Mouse (Mus musculus): Measurements from ENCODE around the gene Psg20.
"Not testable (repeated sequence)": the region's sequence is repeated elsewhere in the genome, so short reads cannot be mapped to it uniquely, and the experiment has no call there.

Gene Psg20

DNA sequence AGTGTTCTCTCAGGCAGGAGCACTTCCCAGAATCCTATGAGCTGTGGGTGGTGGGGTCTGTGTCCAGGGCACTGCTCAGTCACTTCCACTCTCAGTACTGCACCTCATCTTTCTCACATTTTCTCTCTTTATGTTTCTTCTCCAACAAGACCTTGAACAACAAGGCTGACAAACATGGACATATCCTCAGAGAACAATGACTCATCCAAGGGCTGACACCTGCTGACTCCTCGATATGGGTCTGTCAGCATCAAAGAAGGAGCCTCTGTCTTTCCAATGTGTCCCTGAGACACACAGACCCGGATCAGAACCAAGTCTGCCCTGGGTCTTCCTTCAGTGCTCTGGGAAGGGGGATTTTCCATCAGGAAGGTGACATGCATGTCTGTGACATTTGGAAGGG, at the start of gene Psg20:
TSS of gene Psg20 (minus strand) at position 101 of the 400 bp plus-strand sequence.
- no peak for DNase-seq (ENCODE audit: low spot score)

DNA sequence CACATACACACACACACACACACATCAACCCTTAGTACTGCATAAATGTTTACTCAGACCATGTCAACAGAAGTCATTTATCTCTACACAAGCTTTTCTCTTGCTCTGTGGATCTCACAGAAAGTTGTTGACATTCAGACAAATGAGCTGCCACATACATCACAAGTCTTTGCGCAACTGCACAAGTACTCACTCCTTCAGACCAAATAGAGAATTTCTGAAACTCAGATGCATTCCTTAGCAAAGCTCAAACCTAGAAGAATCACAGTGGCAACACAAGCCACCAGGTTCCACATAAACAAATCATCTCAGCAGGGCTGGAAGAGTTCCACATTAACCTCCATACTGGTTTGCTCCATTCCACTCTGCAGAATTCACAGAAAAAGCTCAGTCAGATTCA, 48.5 kb upstream of the Psg20 start:
- DNase-seq (ENCODE audit: low spot score): no peak

DNA sequence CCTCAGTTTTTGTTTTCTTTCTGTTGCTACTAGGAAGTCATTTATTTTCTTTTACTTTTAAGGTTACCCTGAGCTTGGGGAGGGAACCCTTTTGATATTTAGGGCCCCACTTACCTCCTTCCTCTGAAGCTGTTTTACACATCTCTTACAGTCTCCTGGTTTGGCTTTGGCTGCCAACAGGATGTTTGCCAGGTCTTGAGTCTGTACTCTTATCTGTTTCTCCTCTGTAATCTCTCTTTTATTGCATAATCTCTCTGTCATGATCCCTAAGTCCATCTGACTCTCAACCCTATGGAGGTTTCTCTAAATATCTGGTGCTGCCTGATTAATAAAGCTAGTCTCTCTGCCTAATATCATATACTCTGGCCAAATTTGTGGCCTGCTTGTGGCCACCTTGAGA, 47.1 kb upstream of the Psg20 start:
- no peak for DNase-seq (ENCODE audit: low spot score)

DNA sequence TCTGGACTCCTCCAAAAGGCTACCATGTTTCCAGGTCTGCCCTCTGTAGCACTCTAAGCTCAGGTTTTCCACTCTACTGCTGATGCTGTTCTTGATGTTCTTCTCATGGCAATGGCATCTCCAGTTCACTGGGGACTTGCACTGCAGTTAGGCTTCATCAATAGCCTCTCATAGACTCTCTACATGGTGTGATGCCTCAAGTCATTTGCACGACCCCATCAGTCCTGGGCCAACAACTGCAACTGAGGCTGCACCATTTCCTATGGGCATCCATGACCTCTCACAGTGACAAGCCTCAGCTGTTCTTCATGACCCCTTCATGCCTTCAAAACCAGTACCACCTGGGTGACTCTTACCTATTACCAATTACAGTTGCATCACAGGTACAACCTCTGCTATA, 42.4 kb upstream of the Psg20 start:
- no peak for DNase-seq (ENCODE audit: low spot score)

DNA sequence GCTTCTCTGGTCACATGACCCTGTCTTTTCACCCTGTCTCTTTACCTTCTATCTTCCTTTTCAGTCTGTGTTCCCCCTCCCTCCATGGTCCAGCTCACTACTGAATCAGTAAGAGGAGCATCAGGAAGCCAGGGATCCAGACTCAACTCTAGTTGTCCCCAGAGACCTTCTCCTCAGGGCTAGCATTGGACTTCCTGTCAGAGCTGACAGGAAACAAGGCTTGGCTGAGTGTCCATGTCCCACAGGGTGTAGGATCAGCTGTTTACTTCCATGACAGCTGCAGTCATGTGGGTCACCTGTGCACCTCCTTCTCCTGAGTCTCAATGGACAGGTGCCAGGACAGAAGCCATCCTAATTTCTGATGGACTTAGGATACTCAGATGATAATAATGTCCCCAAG, 39.9 kb upstream of the Psg20 start:
- DNase-seq (ENCODE audit: low spot score): not testable (repeated sequence)

DNA sequence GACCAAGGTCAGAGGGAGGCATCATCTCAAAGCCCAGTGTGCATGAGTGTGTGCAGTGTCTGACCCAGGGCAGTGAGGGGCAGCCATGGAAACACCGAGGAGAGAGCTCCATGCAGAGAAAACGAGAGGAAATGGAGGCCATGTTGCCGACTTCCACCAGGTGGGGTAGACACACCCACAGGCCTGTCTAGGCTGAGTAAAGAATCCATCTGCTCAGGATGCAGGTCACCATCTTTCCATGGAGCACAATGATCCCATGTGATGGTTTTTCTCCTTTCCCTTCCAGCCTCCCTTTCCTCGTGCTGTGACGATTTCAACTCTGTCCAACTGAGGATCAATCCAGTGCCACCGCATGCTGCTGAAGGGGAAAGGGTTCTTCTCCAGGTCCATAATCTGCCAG, 38.0 kb upstream of the Psg20 start:
- DNase-seq (ENCODE audit: low spot score): no peak

DNA sequence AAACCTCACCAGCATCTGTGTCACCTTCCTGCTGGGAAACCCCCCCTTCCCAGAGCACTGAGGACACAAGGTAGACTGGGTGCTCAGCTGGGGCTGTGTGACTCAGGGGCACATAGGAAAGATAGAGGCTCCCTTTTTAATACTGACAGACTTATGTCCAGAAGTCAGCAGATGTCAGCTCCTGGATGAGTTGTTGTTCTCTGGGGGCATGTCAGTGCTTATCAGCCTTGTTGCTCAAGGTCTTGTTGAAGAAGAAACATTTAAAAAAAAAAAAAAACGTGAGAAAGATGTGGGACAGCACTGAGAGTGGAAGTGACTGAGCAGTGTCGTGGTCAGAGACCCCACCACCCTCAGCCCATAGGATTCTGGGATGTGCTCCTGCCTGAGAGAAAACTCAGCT, 31.8 kb upstream of the Psg20 start, which contains the start of gene Psg22:
TSS of gene Psg22 (plus strand) at position 301 of the 400 bp plus-strand sequence.
- DNase-seq (ENCODE audit: low spot score): no peak

DNA sequence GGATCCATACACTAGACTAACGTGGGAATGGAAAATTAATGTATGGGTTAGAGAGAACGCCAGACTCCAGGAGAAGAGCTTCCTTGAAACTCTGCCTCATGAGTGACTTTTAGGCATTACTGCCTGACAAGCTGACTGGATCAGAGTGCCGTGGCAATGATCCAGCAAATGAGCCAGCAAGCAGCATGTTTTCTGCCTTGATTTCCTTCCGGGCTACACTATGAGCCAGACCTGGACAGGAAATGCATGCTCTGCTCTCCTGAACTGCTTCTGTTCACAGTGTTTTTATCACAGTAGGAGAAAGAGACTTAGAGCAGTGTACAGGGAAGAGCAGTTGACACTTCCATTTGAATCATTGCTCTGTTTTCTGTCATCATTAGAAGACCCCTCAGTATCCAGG, 29.6 kb upstream of the Psg20 start:
- DNase-seq (ENCODE audit: low spot score): no peak

DNA sequence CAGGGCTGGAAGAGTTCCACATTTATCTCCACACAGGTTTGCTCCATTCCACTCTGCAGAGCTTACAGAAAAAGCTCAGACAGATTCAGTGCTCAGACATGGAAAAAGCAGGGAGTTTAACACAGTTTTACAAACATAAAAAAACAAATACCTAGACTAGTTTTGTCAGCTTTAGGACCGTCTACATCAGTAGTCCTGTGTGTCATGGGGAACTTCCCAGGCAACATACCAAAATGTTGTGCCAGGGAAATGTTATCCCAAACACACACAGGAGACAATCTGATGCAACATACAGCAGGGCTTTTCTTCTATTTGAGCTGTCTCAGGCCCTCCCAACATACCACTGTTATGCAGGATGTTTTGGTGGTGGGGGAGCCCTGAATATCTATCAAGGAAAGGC, 24.9 kb upstream of the Psg20 start:
- peak; percentile 8 for DNase-seq (ENCODE audit: low spot score)

DNA sequence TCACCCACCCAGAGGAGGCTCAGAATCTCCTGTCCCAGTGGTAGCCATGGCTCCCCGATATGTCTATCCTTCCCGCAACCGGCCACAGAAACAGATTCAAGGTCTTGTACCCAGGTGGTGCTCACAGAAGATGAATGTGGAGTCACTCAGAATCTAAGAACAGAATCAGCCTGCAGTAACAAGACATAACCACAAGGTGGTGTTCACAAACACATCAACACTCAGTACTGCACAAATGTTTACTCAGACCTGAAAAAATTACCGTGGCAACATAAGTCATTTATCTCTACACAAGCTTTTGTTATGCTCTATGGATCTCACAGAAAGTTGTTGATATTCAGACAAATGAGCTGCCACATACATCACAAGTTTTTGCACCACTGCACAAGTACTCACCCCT, 24.3 kb upstream of the Psg20 start:
- DNase-seq (ENCODE audit: low spot score): peak; percentile 34

DNA sequence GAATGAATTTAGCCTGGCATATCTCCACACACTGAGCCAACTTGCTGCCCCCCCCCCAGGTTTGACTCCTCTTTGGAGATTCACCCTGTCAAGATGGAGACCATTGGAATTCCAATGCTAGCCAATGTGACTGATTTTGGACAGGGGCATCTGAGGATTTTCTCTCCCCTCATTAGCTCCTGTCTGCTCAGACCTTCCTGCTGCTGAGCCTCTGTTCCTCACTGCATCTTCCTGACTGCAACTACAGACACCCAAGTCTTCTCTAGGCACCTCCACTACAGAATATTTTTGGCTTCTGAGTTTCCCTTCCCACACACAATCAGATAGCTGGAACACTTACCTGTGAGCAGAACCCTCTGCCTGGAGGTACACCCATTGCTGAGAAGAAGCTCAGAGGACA, 399 bp downstream of the Psg20 start:
- no peak for DNase-seq (ENCODE audit: low spot score)

DNA sequence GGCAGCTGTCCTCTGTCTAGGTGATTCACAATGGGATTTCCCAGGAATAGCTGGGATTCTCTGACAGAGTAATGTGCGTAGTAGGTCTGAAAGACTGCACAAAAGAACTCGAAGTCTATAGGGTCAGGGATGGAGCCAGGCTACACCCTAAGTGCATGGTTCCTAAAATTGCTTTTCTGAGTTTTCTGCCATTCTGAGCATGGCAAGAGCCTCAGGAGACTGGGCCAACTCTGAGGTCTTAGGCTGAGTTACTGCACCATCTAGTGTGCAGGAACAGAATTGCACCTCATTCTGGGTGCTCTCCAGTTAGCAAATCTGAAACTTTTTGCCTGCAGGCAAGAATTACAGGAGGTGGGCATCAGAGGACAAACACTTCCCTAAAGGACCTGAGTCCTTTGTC, 6.2 kb downstream of the Psg20 start:
- DNase-seq (ENCODE audit: low spot score): peak; percentile 47

DNA sequence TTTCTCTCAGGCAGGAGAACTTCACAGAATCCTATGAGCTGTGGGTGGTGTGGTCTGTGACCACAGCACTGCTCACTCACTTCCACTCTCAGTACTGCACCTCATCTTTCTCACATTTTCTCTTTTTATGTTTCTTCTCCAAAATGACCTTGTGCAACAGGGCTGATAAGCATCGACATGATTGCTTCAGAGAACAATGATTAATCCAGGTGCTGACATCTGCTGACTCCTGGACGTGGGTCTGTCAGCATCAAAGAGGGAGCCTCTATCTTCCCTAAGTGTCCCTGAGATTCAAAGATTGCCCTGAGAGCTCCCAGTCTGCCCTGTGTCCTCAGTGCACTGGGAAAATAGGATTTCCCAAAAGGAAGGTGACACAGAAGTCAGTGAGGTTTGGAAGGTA, 29.4 kb downstream of the Psg20 start, which contains the start of gene Psg21:
TSS of gene Psg21 (minus strand) at position 101 of the 400 bp plus-strand sequence.
- not testable (repeated sequence) for DNase-seq (ENCODE audit: low spot score)

DNA sequence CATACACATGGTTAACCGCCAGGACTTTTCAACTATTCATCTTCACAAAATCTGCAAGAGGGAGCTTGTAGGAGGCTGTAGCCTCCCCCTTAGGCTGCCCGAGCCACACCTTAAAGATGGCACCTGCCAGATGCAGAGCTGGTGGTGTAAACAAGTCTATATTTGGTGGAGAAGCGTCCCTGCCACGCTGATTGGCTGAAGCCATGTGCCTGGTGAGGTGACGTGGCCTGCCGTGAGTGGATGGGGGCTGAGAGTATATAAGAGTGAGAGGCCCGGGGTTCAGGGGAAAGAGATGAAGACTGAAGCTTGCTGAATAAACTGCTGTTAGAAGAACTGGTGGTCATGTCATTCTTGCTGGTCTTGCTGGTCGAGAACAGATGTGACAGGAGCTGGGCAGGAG, 59.1 kb downstream of the Psg20 start:
- DNase-seq (ENCODE audit: low spot score): not testable (repeated sequence)

Data from testis, postnatal 10 days (tissue).